Mouse (Mus musculus): Measurements from ENCODE around the gene S1pr2. TPM values are rescaled to one million over a fixed set of nuclear protein-coding genes. Genes with fewer than 3 reads are reported as not detected.
A peak's percentile ranks its signal among the peaks of the same experiment; 100 is the strongest.

S1pr2 gene
- polyA plus RNA-seq (2012; ENCODE audit: insufficient read depth, insufficient read length, missing spikeins): 46.5 and 48.2 TPM in 2 replicates

GRCm38 (mm10) chr9:20976216-20976960 is at the start of gene S1pr2:
TSS of gene S1pr2 (minus strand) at chr9:20976781.
- peak within 1 kb of the TSS; percentile 84 for H3K4me3 ChIP-seq (ENCODE audit: insufficient read depth, low read length)
- TF ChIP-seq CTCF (IDR thresholded peaks at IDR 0.05; ENCODE audit: low read depth, low read length) (no peak), POLR2A (IDR thresholded peaks at IDR 0.05; ENCODE audit: borderline replicate concordance, low read depth, low read length) (0 out of 2 replicates have a peak, but pooled peaks have one; percentile 48)
- peak within 1 kb of the TSS; percentile 89 for H3K27ac ChIP-seq (ENCODE audit: insufficient read depth, low read depth, low read length)
- peaks cover 59% of the 10 kb centered on the region for H3K4me1 ChIP-seq (ENCODE audit: control insufficient read depth, insufficient read depth, low read length)

GRCm38 (mm10) chr9:21025258-21025810 is 48.8 kb upstream of the S1pr2 start:
- TF ChIP-seq POLR2A (IDR thresholded peaks at IDR 0.05; ENCODE audit: borderline replicate concordance, low read depth, low read length) (no peak), CTCF (IDR thresholded peaks at IDR 0.05; ENCODE audit: low read depth, low read length) (no peak)
- Histone ChIP-seq H3K4me3 (ENCODE audit: insufficient read depth, low read length) (no peak overlapping the region), H3K27ac (ENCODE audit: insufficient read depth, low read depth, low read length) (no peak overlapping the region), H3K4me1 (ENCODE audit: control insufficient read depth, insufficient read depth, low read length) (peaks cover 23% of the 10 kb centered on the region)

- TF ChIP-seq POLR2A (IDR thresholded peaks at IDR 0.05; ENCODE audit: borderline replicate concordance, low read depth, low read length) (no peak), CTCF (IDR thresholded peaks at IDR 0.05; ENCODE audit: low read depth, low read length) (no peak)
- H3K4me3 ChIP-seq (ENCODE audit: insufficient read depth, low read length): no peak overlapping the region
- peaks cover 31% of the 10 kb centered on the region for H3K4me1 ChIP-seq (ENCODE audit: control insufficient read depth, insufficient read depth, low read length)
- H3K27ac ChIP-seq (ENCODE audit: insufficient read depth, low read depth, low read length): no peak overlapping the region
Observed at GRCm38 (mm10) chr9:21022726-21023125, 46.1 kb upstream of the S1pr2 start.

- Histone ChIP-seq H3K27ac (ENCODE audit: insufficient read depth, low read depth, low read length) (no peak overlapping the region), H3K4me3 (ENCODE audit: insufficient read depth, low read length) (no peak overlapping the region), H3K4me1 (ENCODE audit: control insufficient read depth, insufficient read depth, low read length) (peaks cover 34% of the 10 kb centered on the region)
- TF ChIP-seq CTCF (IDR thresholded peaks at IDR 0.05; ENCODE audit: low read depth, low read length) (no peak), POLR2A (IDR thresholded peaks at IDR 0.05; ENCODE audit: borderline replicate concordance, low read depth, low read length) (no peak)
Observed at GRCm38 (mm10) chr9:21022288-21022687, 45.7 kb upstream of the S1pr2 start.

- Histone ChIP-seq H3K4me1 (ENCODE audit: control insufficient read depth, insufficient read depth, low read length) (peaks cover 34% of the 10 kb centered on the region), H3K4me3 (ENCODE audit: insufficient read depth, low read length) (no peak overlapping the region), H3K27ac (ENCODE audit: insufficient read depth, low read depth, low read length) (no peak overlapping the region)
- TF ChIP-seq CTCF (IDR thresholded peaks at IDR 0.05; ENCODE audit: low read depth, low read length) (no peak), POLR2A (IDR thresholded peaks at IDR 0.05; ENCODE audit: borderline replicate concordance, low read depth, low read length) (no peak)
Observed at GRCm38 (mm10) chr9:21021363-21021762, 44.8 kb upstream of the S1pr2 start.

GRCm38 (mm10) chr9:21018600-21018999 is 42.0 kb upstream of the S1pr2 start:
- no peak overlapping the region for H3K27ac ChIP-seq (ENCODE audit: insufficient read depth, low read depth, low read length)
- H3K4me3 ChIP-seq (ENCODE audit: insufficient read depth, low read length): no peak overlapping the region
- H3K4me1 ChIP-seq (ENCODE audit: control insufficient read depth, insufficient read depth, low read length): peaks cover 41% of the 10 kb centered on the region
- TF ChIP-seq POLR2A (IDR thresholded peaks at IDR 0.05; ENCODE audit: borderline replicate concordance, low read depth, low read length) (no peak), CTCF (IDR thresholded peaks at IDR 0.05; ENCODE audit: low read depth, low read length) (no peak)

GRCm38 (mm10) chr9:21017177-21017575 is 40.6 kb upstream of the S1pr2 start:
- peaks cover 40% of the 10 kb centered on the region for H3K4me1 ChIP-seq (ENCODE audit: control insufficient read depth, insufficient read depth, low read length)
- peak overlapping the region; percentile 88 for H3K27ac ChIP-seq (ENCODE audit: insufficient read depth, low read depth, low read length)
- TF ChIP-seq CTCF (IDR thresholded peaks at IDR 0.05; ENCODE audit: low read depth, low read length) (no peak), POLR2A (IDR thresholded peaks at IDR 0.05; ENCODE audit: borderline replicate concordance, low read depth, low read length) (no peak)
- H3K4me3 ChIP-seq (ENCODE audit: insufficient read depth, low read length): peak overlapping the region; percentile 87

GRCm38 (mm10) chr9:21016331-21017176 is 40.0 kb upstream of the S1pr2 start:
- Histone ChIP-seq H3K4me3 (ENCODE audit: insufficient read depth, low read length) (peak overlapping the region; percentile 87), H3K27ac (ENCODE audit: insufficient read depth, low read depth, low read length) (peak overlapping the region; percentile 88), H3K4me1 (ENCODE audit: control insufficient read depth, insufficient read depth, low read length) (peaks cover 39% of the 10 kb centered on the region)
- TF ChIP-seq POLR2A (IDR thresholded peaks at IDR 0.05; ENCODE audit: borderline replicate concordance, low read depth, low read length) (no peak), CTCF (IDR thresholded peaks at IDR 0.05; ENCODE audit: low read depth, low read length) (no peak)

- H3K27ac ChIP-seq (ENCODE audit: insufficient read depth, low read depth, low read length): peak within 1 kb of the TSS; percentile 88
- peaks cover 31% of the 10 kb centered on the region for H3K4me1 ChIP-seq (ENCODE audit: control insufficient read depth, insufficient read depth, low read length)
- H3K4me3 ChIP-seq (ENCODE audit: insufficient read depth, low read length): peak within 1 kb of the TSS; percentile 87
- TF ChIP-seq POLR2A (IDR thresholded peaks at IDR 0.05; ENCODE audit: borderline replicate concordance, low read depth, low read length) (peak; percentile 96), CTCF (IDR thresholded peaks at IDR 0.05; ENCODE audit: low read depth, low read length) (no peak)
Observed at GRCm38 (mm10) chr9:21015571-21016130, 39.1 kb upstream of the S1pr2 start, which contains the start of gene Icam1. TSS of gene Icam1 (plus strand) at chr9:21015985.
